Mouse (Mus musculus) liver, embryonic 14.5 days (tissue): ENCODE data around the gene Dgat2l6.

Experiments used
- CTCF ChIP-seq: IDR thresholded peaks from 2 replicates; pipeline ENCODE4 v1.5.1; 2016; ENCODE audit warnings: antibody characterized with exemption, low read depth, control low read depth
- EP300 ChIP-seq: IDR thresholded peaks from 2 replicates; pipeline ENCODE4 v1.6.1; 2016; ENCODE audit warnings: antibody characterized with exemption, low read depth

DNA sequence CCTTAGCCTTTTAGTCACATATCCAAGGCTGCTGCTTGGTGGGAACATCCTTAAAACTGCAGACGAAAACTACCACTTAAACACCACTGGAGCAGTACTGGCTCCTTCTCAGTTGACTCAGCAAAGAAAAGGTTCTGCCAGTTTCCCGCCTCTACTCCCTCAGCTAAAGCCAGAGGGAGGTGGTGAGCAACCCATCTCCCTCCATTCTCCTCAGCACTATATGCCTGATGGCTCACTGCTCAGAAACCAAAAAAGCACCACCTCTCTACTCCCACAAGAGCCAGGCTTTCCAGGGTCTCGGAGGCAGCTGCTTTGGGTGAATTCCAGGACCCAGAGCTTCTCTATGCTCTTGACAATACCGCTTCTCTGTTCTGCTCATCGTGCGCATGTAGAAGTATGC, 7.0 kb upstream of the Dgat2l6 start:
- TF ChIP-seq CTCF = no peak
- no peak for TF ChIP-seq EP300
